Mouse (Mus musculus): ENCODE measurements around the gene Fam206a. TPM values are rescaled to one million over a fixed set of nuclear protein-coding genes. Genes with fewer than 3 reads are reported as not detected.
A peak's percentile ranks its signal among the peaks of the same experiment; 100 is the strongest.

Fam206a gene
- total RNA-seq, 2 experiments from 2014 or later = 5.3 to 5.6 TPM

GRCm38 (mm10) chr4:56844911-56845310, 42.8 kb downstream of the Fam206a start:
- no peak for DNase-seq

- no peak for DNase-seq
These were observed 43.9 kb downstream of the Fam206a start for GRCm38 (mm10) chr4:56845896-56846533.

GRCm38 (mm10) chr4:56847400-56847799, 45.3 kb downstream of the Fam206a start:
- no peak for DNase-seq

- DNase-seq = no peak
These were observed 45.9 kb downstream of the Fam206a start for GRCm38 (mm10) chr4:56848044-56848443.

- peak; percentile 47 for DNase-seq
These were observed 48.6 kb downstream of the Fam206a start for GRCm38 (mm10) chr4:56850724-56851123.

- no peak for DNase-seq
These were observed 53.8 kb downstream of the Fam206a start for GRCm38 (mm10) chr4:56855935-56856334.

- no peak for DNase-seq
These were observed 54.3 kb downstream of the Fam206a start for GRCm38 (mm10) chr4:56856371-56856949.

GRCm38 (mm10) chr4:56858733-56859132, 56.6 kb downstream of the Fam206a start:
- no peak for DNase-seq

Other genes with a start within 250 kb of the Fam206a start
- not detected for gene Gm26657, start 62.3 kb upstream of the Fam206a start, total RNA-seq (2021)
- gene Actl7b, start 60.9 kb upstream of the Fam206a start, total RNA-seq (2021) = not detected
- not detected for gene Actl7a, start 58.9 kb upstream of the Fam206a start, total RNA-seq (2021)
- 10 to 100 TPM; 31.1 to 33.2 TPM for gene Elp1, start within 50 bp of the Fam206a start, total RNA-seq (2021)
- gene Ctnnal1, start 62.8 kb downstream of the Fam206a start, total RNA-seq (2021) = 10 to 100 TPM; 34.0 to 35.7 TPM
- gene Tmem245, start 145.1 kb downstream of the Fam206a start, total RNA-seq (2021) = 10 to 100 TPM; 68.3 to 71.7 TPM
- gene Frrs1l, start 188.0 kb downstream of the Fam206a start, total RNA-seq (2021) = under 1 TPM; 0.07 to 0.16 TPM

All from heart, postnatal 4 days (tissue).